Mouse (Mus musculus) thymus, adult 2 months (tissue): ENCODE results near the gene Tdrd5.
"Not testable (repeated sequence)": the region's sequence is repeated elsewhere in the genome, so short reads cannot be mapped to it uniquely, and the experiment has no call there.

Experiments used
- CTCF ChIP-seq: fragments of 200-500 bp; IDR thresholded peaks from 2 replicates; pipeline ENCODE4 v1.5.1; 2012; ENCODE audit warnings: mild to moderate bottlenecking, control low read depth, low read length, moderate library complexity, borderline replicate concordance; ENCODE audit not compliant: control insufficient read depth, poor library complexity, insufficient read depth; ENCODE audit errors: extremely low read depth
- POLR2A ChIP-seq: fragments of 200-500 bp; IDR thresholded peaks from 2 replicates; pipeline ENCODE4 v1.6.1; 2012; ENCODE audit warnings: mild to moderate bottlenecking, low read length, control low read depth, moderate library complexity; ENCODE audit not compliant: control insufficient read depth, poor library complexity, insufficient read depth; ENCODE audit errors: extremely low read depth

- not testable (repeated sequence) for TF ChIP-seq CTCF, POLR2A
Measured at GRCm38 (mm10) chr1:156268546-156268945, 34.9 kb downstream of the Tdrd5 start.
